Mouse (Mus musculus) forebrain, postnatal 0 days (tissue): ENCODE measurements around the gene Sidt1. TPM values are rescaled to one million over a fixed set of nuclear protein-coding genes. Genes with fewer than 3 reads are reported as not detected.

Source experiments
- ATAC-seq: fragments of 200-750 bp; cut with Nextera tagmentation; 2 replicates; pipeline ENCODE4 v1.8.0; 2017; ENCODE audit warnings: mild to moderate bottlenecking, moderate library complexity
- DNase-seq: peaks from one replicate; pipeline ENCODE4 v3.0.0-alpha.2; 2015
- H3K27ac ChIP-seq: fragments of 300-500 bp; sonication (generic); 2 replicates; pipeline ENCODE4 v1.5.1; 2014; ENCODE audit warnings: low read depth, mild to moderate bottlenecking, antibody characterized with exemption, low read length, moderate library complexity, mixed read lengths
- H3K27me3 ChIP-seq: fragments of 300-500 bp; sonication (generic); 2 replicates; pipeline ENCODE4 v1.6.1; 2014; ENCODE audit warnings: mild to moderate bottlenecking, low read length, mixed read lengths; ENCODE audit not compliant: insufficient read depth
- H3K36me3 ChIP-seq: fragments of 300-500 bp; sonication (generic); 2 replicates; pipeline ENCODE4 v1.6.1; 2014; ENCODE audit warnings: mild to moderate bottlenecking, moderate library complexity; ENCODE audit not compliant: insufficient read depth
- H3K4me1 ChIP-seq: fragments of 300-500 bp; sonication (generic); 2 replicates; pipeline ENCODE4 v1.6.1; 2014; ENCODE audit warnings: antibody characterized with exemption; ENCODE audit not compliant: insufficient read depth
- H3K4me2 ChIP-seq: fragments of 300-500 bp; sonication (generic); 2 replicates; pipeline ENCODE4 v1.6.1; 2014; ENCODE audit warnings: low read depth, mild to moderate bottlenecking, moderate library complexity
- H3K4me3 ChIP-seq: fragments of 300-500 bp; sonication (generic); 2 replicates; pipeline ENCODE4 v1.5.1; 2014; ENCODE audit warnings: low read depth, low read length, mixed read lengths
- H3K9ac ChIP-seq: fragments of 300-500 bp; sonication (generic); 2 replicates; pipeline ENCODE4 v1.6.1; 2014; ENCODE audit warnings: mild to moderate bottlenecking
- H3K9me3 ChIP-seq: fragments of 300-500 bp; sonication (generic); 2 replicates; pipeline ENCODE4 v1.6.1; 2016; ENCODE audit warnings: low read length
- CTCF ChIP-seq: sonication (generic); IDR thresholded peaks from 2 replicates; pipeline ENCODE4 v1.5.1; 2016; ENCODE audit warnings: antibody characterized with exemption, control low read depth, low read depth
- WGBS: fragments of 180-500 bp; shearing (Covaris S2); extraction: QIAGEN DNeasy Blood & Tissue Kit; methylation state at CpG from one replicate; pipeline ENCODE4 v1.1.7; 2014; 5-methylcytosine and 5-hydroxymethylcytosine counted together
- polyA plus RNA-seq: library from polyadenylated mRNA; unstranded; fragments of >200 nt; fragmentation: Nextera tagmentation; extraction: Ambion mirVana; gene quantifications from 2 replicates; pipeline ENCODE4 v1.2.1, GENCODE M21; 2015
- total RNA-seq: library from RNA; depleted of rRNA; stranded (reverse); fragments of >200 nt; gene quantifications from 2 replicates; pipeline ENCODE4 v1.2.3, GENCODE M21; 2014; rRNA removed

Sidt1 gene
- total RNA-seq (13.4 and 22.0 TPM in 2 replicates), polyA plus RNA-seq (10.0 and 12.7 TPM in 2 replicates)

GRCm38 (mm10) chr16:44332861-44333284, at the start of gene Sidt1:
Gene Sidt1, minus strand, starts transcription at chr16:44333196.
- DNase-seq: peak; percentile 42
- Histone ChIP-seq H3K4me1 (peaks cover 4% of the 10 kb centered on the region; the same call in 1 of the 2 replicates), H3K4me3 (peak within 1 kb of the TSS; percentile 60), H3K27me3 (no peaks in the 10 kb centered on the region), H3K27ac (no peak within 1 kb of the TSS), H3K9me3 (no peaks in the 10 kb centered on the region), H3K36me3 (no peaks in the 10 kb centered on the region), H3K4me2 (peak within 1 kb of the TSS; percentile 99), H3K9ac (peak within 1 kb of the TSS; percentile 72)
- ATAC-seq: no peak; the same call in 1 of the 2 replicates
- WGBS: 7% methylated on average over 15 of the region's 15 CpGs
- TF ChIP-seq CTCF: no peak

GRCm38 (mm10) chr16:44381578-44381977, 48.6 kb upstream of the Sidt1 start:
- H3K4me1 ChIP-seq: no peaks in the 10 kb centered on the region
- no peaks in the 10 kb centered on the region for H3K27me3 ChIP-seq
- WGBS: 19% methylated on average over 5 of the region's 5 CpGs
- DNase-seq (no peak), ATAC-seq (no peak; the same call in 1 of the 2 replicates)
- H3K4me2 ChIP-seq: no peak overlapping the region
- H3K4me3 ChIP-seq: no peak overlapping the region
- H3K9me3 ChIP-seq: no peaks in the 10 kb centered on the region
- no peak overlapping the region for H3K9ac ChIP-seq
- H3K36me3 ChIP-seq: peaks cover 13% of the 10 kb centered on the region; the same call in 1 of the 2 replicates
- TF ChIP-seq CTCF: no peak
- H3K27ac ChIP-seq: no peak overlapping the region

DNA sequence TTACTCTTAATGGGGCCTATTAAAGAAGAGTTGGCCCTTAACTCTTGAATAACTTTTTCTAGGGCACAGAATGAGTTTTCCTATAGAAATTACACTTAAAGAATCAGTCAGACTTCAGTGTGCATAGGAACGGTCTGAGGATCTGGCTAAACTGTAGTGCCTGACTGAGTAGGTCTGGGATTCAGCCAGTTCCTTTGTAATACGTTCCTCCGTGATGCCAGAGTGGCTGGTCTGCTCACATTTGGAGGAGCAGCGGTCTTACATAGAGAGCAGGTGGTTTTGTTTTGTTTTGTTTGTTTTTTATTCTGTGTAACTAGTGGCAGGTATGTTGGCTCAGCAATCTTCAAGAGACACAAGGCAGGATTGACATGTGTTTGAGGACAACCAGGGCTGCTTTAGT, 47.0 kb upstream of the Sidt1 start:
- no peaks in the 10 kb centered on the region for H3K9me3 ChIP-seq
- WGBS: 35% methylated on average over 4 of the region's 4 CpGs
- no peak for ATAC-seq
- H3K27me3 ChIP-seq: no peaks in the 10 kb centered on the region
- H3K36me3 ChIP-seq: peaks cover 19% of the 10 kb centered on the region; the same call in 1 of the 2 replicates
- TF ChIP-seq CTCF: no peak
- H3K4me2 ChIP-seq: no peak overlapping the region
- no peak overlapping the region for H3K4me3 ChIP-seq
- no peak overlapping the region for H3K9ac ChIP-seq
- no peak overlapping the region for H3K27ac ChIP-seq
- H3K4me1 ChIP-seq: no peaks in the 10 kb centered on the region
- DNase-seq: no peak

DNA sequence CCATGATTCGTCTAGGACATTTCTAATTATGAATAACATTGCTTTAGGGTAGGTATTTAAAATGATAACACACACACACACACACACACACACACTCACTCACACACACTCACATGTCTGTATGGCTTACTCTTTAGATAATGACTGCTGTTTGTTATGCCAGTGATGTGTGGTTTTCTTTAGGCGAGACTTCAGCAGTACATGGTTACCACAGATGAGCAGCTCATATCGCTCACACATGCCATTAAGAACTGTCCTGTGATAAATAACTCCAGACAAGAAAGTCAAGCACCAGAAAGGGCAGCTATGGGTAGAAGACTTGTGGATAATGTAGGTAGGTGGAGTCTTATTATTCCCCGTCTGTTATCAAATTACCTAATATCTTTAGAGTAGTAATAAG, 42.5 kb upstream of the Sidt1 start:
- Histone ChIP-seq H3K4me1 (no peaks in the 10 kb centered on the region), H3K4me3 (no peak overlapping the region), H3K27me3 (no peaks in the 10 kb centered on the region), H3K9me3 (no peaks in the 10 kb centered on the region), H3K4me2 (no peak overlapping the region), H3K27ac (no peak overlapping the region), H3K9ac (no peak overlapping the region), H3K36me3 (peaks cover 31% of the 10 kb centered on the region; the same call in 1 of the 2 replicates)
- no peak for TF ChIP-seq CTCF
- no peak for ATAC-seq
- DNase-seq: no peak
- 94% methylated on average over 4 of the region's 4 CpGs for WGBS

- no peak for TF ChIP-seq CTCF
Measured at GRCm38 (mm10) chr16:44365522-44365921, 32.5 kb upstream of the Sidt1 start.

GRCm38 (mm10) chr16:44361921-44362890, 29.2 kb upstream of the Sidt1 start:
- no peak overlapping the region for H3K9ac ChIP-seq
- no peak overlapping the region for H3K4me3 ChIP-seq
- H3K27me3 ChIP-seq: no peaks in the 10 kb centered on the region
- ATAC-seq (peak; percentile 55; the same call in 1 of the 2 replicates), DNase-seq (peak; percentile 63)
- no peaks in the 10 kb centered on the region for H3K9me3 ChIP-seq
- H3K4me1 ChIP-seq: no peaks in the 10 kb centered on the region
- H3K4me2 ChIP-seq: no peak overlapping the region
- 86% methylated on average over 10 of the region's 10 CpGs for WGBS
- H3K36me3 ChIP-seq: peaks cover 10% of the 10 kb centered on the region
- no peak overlapping the region for H3K27ac ChIP-seq
- TF ChIP-seq CTCF: peak; percentile 80

More at GRCm38 (mm10) chr16:44365522-44365921, 32.5 kb upstream of the Sidt1 start:
- no peaks in the 10 kb centered on the region for H3K27me3 ChIP-seq
- no peaks in the 10 kb centered on the region for H3K4me1 ChIP-seq
- H3K27ac ChIP-seq: no peak overlapping the region
- 95% methylated on average over 7 of the region's 7 CpGs for WGBS
- H3K4me3 ChIP-seq: no peak overlapping the region
- ATAC-seq (no peak), DNase-seq (no peak)
- no peak overlapping the region for H3K9ac ChIP-seq
- no peaks in the 10 kb centered on the region for H3K9me3 ChIP-seq
- peaks cover 16% of the 10 kb centered on the region for H3K36me3 ChIP-seq
- H3K4me2 ChIP-seq: no peak overlapping the region
